Mouse (Mus musculus) heart, adult 2 months (tissue): ENCODE measurements at regions not wholly inside any gene's neighbourhood (a gene's known extent, or its start where the extent isn't known, plus 50 kb on each side); places are given as distances from the start of the nearest gene placed in this dataset.

Experiments used
- CTCF ChIP-seq: fragments of 200-600 bp; IDR thresholded peaks from 2 replicates; pipeline ENCODE4 v1.8.1; 2022; ENCODE audit warnings: antibody characterized with exemption, mild to moderate bottlenecking, moderate library complexity
- EP300 ChIP-seq: fragments of 200-500 bp; IDR thresholded peaks from 2 replicates; pipeline ENCODE4 v1.6.1; 2011; ENCODE audit warnings: low read depth, low read length, control low read depth; ENCODE audit not compliant: insufficient read depth

- TF ChIP-seq EP300, result no peak
- TF ChIP-seq CTCF, result no peak
Measured at GRCm38 (mm10) chr16:76532928-76533217, 159.2 kb upstream of the Nrip1 start.
